Mouse (Mus musculus): ENCODE data around the gene Sirt3.

Sirt3 gene

GRCm38 (mm10) chr7:140821653-140822329 lies 60.3 kb downstream of the Sirt3 start, which contains the start of gene Zfp941:
TSS of gene Zfp941 (minus strand) at chr7:140822178.
- ATAC-seq (ENCODE audit: insufficient number of reproducible peaks, low FRiP score, low TSS enrichment), result peak; percentile 72; the same call in 1 of the 2 replicates

GRCm38 (mm10) chr7:140821305-140821652 lies 60.8 kb downstream of the Sirt3 start:
- no peak; the same call in 1 of the 2 replicates for ATAC-seq (ENCODE audit: insufficient number of reproducible peaks, low FRiP score, low TSS enrichment)

GRCm38 (mm10) chr7:140820173-140820572 lies 61.9 kb downstream of the Sirt3 start:
- no peak for ATAC-seq (ENCODE audit: insufficient number of reproducible peaks, low FRiP score, low TSS enrichment)

Measured in cerebellum, adult (tissue).